Mouse (Mus musculus) erythroblast, embryonic 14.5 days (primary cell): ENCODE data around the gene Dab1. TPM values are rescaled to one million over a fixed set of nuclear protein-coding genes. Genes with fewer than 3 reads are reported as not detected.

ENCODE experiments used
- H3K27me3 ChIP-seq: 2 replicates; pipeline ENCODE4 v1.6.1; 2012; ENCODE audit warnings: inconsistent platforms; ENCODE audit not compliant: control insufficient read depth
- H3K36me3 ChIP-seq: 2 replicates; pipeline ENCODE4 v1.6.1; 2012; ENCODE audit warnings: mild to moderate bottlenecking, inconsistent platforms; ENCODE audit not compliant: control insufficient read depth
- H3K4me1 ChIP-seq: 2 replicates; pipeline ENCODE4 v1.6.1; 2012; ENCODE audit warnings: inconsistent platforms; ENCODE audit not compliant: control insufficient read depth
- H3K4me3 ChIP-seq: replicated peaks from 2 replicates; pipeline ENCODE3; 2012; ENCODE audit warnings: moderate library complexity, mild to moderate bottlenecking, inconsistent platforms
- H3K9me3 ChIP-seq: 2 replicates; pipeline ENCODE4 v1.6.1; 2012; ENCODE audit warnings: low read length, inconsistent platforms, mixed read lengths; ENCODE audit not compliant: control insufficient read depth
- GATA1 ChIP-seq: IDR thresholded peaks from 2 replicates; pipeline ENCODE4 v1.6.1; 2012; ENCODE audit warnings: low read length, inconsistent platforms, mixed read lengths
- TAL1 ChIP-seq: IDR thresholded peaks from 3 replicates; pipeline ENCODE4 v1.6.1; 2012; ENCODE audit warnings: low read length, inconsistent platforms, mixed read lengths
- polyA plus RNA-seq: library from polyadenylated mRNA; stranded (reverse); fragments of >175 nt; gene quantifications from 2 replicates; pipeline ENCODE4 v1.2.3, GENCODE M21; 2012

Dab1 gene
- polyA plus RNA-seq, 1 experiment = not detected

GRCm38 (mm10) chr4:104120108-104120507 lies 500.9 kb downstream of the Dab1 start:
- TF ChIP-seq TAL1 = no peak
- TF ChIP-seq GATA1 = no peak

GRCm38 (mm10) chr4:104121959-104122358 lies 502.8 kb downstream of the Dab1 start:
- Histone ChIP-seq H3K27me3 (no peaks in the 10 kb centered on the region), H3K9me3 (peaks cover 6% of the 10 kb centered on the region; the same call in 1 of the 2 replicates), H3K36me3 (no peaks in the 10 kb centered on the region), H3K4me1 (no peaks in the 10 kb centered on the region), H3K4me3 (no peak overlapping the region)
- TF ChIP-seq TAL1 = no peak
- no peak for TF ChIP-seq GATA1

More at GRCm38 (mm10) chr4:104120108-104120507, 500.9 kb downstream of the Dab1 start:
- Histone ChIP-seq H3K4me1 (no peaks in the 10 kb centered on the region), H3K27me3 (no peaks in the 10 kb centered on the region), H3K4me3 (no peak overlapping the region), H3K36me3 (no peaks in the 10 kb centered on the region), H3K9me3 (peaks cover 6% of the 10 kb centered on the region; the same call in 1 of the 2 replicates)

- Histone ChIP-seq H3K36me3 (no peaks in the 10 kb centered on the region), H3K27me3 (no peaks in the 10 kb centered on the region), H3K9me3 (peaks cover 3% of the 10 kb centered on the region; the same call in 1 of the 2 replicates), H3K4me3 (no peak overlapping the region), H3K4me1 (no peaks in the 10 kb centered on the region)
- TF ChIP-seq GATA1 (no peak), TAL1 (no peak)
These were observed 503.2 kb downstream of the Dab1 start for GRCm38 (mm10) chr4:104122364-104122763.

- Histone ChIP-seq H3K36me3 (no peaks in the 10 kb centered on the region), H3K9me3 (peaks cover 8% of the 10 kb centered on the region), H3K27me3 (no peaks in the 10 kb centered on the region), H3K4me1 (no peaks in the 10 kb centered on the region), H3K4me3 (no peak overlapping the region)
- no peak for TF ChIP-seq GATA1
- TF ChIP-seq TAL1 = no peak
These were observed 534.5 kb downstream of the Dab1 start for GRCm38 (mm10) chr4:104153637-104154036.

GRCm38 (mm10) chr4:104178067-104178466 lies 558.9 kb downstream of the Dab1 start:
- Histone ChIP-seq H3K27me3 (no peaks in the 10 kb centered on the region), H3K4me1 (no peaks in the 10 kb centered on the region), H3K4me3 (no peak overlapping the region), H3K9me3 (no peaks in the 10 kb centered on the region; the same call in 1 of the 2 replicates), H3K36me3 (no peaks in the 10 kb centered on the region)
- TF ChIP-seq TAL1 (no peak), GATA1 (no peak)

GRCm38 (mm10) chr4:104186311-104186710 lies 567.2 kb downstream of the Dab1 start:
- no peaks in the 10 kb centered on the region for H3K36me3 ChIP-seq
- no peak overlapping the region for H3K4me3 ChIP-seq
- TF ChIP-seq GATA1 (no peak), TAL1 (no peak)
- no peaks in the 10 kb centered on the region for H3K9me3 ChIP-seq
- H3K27me3 ChIP-seq = no peaks in the 10 kb centered on the region
- H3K4me1 ChIP-seq = no peaks in the 10 kb centered on the region

- H3K9me3 ChIP-seq = peaks cover 4% of the 10 kb centered on the region; the same call in 1 of the 2 replicates
- H3K4me1 ChIP-seq = no peaks in the 10 kb centered on the region
- H3K27me3 ChIP-seq = no peaks in the 10 kb centered on the region
- TF ChIP-seq TAL1 (no peak), GATA1 (no peak)
- no peaks in the 10 kb centered on the region for H3K36me3 ChIP-seq
- H3K4me3 ChIP-seq = no peak overlapping the region
These were observed 579.5 kb downstream of the Dab1 start for GRCm38 (mm10) chr4:104198635-104199034.

- no peaks in the 10 kb centered on the region for H3K27me3 ChIP-seq
- TF ChIP-seq TAL1 (no peak), GATA1 (no peak)
- H3K4me3 ChIP-seq = no peak overlapping the region
- H3K4me1 ChIP-seq = no peaks in the 10 kb centered on the region
- H3K36me3 ChIP-seq = no peaks in the 10 kb centered on the region
- H3K9me3 ChIP-seq = peaks cover 4% of the 10 kb centered on the region; the same call in 1 of the 2 replicates
These were observed 582.5 kb downstream of the Dab1 start for GRCm38 (mm10) chr4:104201686-104202085.

GRCm38 (mm10) chr4:104204047-104204446 lies 584.9 kb downstream of the Dab1 start:
- Histone ChIP-seq H3K27me3 (no peaks in the 10 kb centered on the region), H3K4me1 (no peaks in the 10 kb centered on the region), H3K4me3 (no peak overlapping the region), H3K36me3 (no peaks in the 10 kb centered on the region), H3K9me3 (peaks cover 2% of the 10 kb centered on the region; the same call in 1 of the 2 replicates)
- TF ChIP-seq GATA1 (no peak), TAL1 (no peak)

- no peak overlapping the region for H3K4me3 ChIP-seq
- peaks cover 5% of the 10 kb centered on the region; the same call in 1 of the 2 replicates for H3K9me3 ChIP-seq
- no peaks in the 10 kb centered on the region for H3K4me1 ChIP-seq
- no peaks in the 10 kb centered on the region for H3K27me3 ChIP-seq
- TF ChIP-seq GATA1 (no peak), TAL1 (no peak)
- H3K36me3 ChIP-seq = no peaks in the 10 kb centered on the region
These were observed 587.5 kb downstream of the Dab1 start for GRCm38 (mm10) chr4:104206639-104207038.
